Mouse (Mus musculus) olfactory bulb, adult 2 months (tissue): ENCODE data around the gene 1700022I11Rik.

Experiments used
- CTCF ChIP-seq: fragments of 200-500 bp; IDR thresholded peaks from 2 replicates; pipeline ENCODE4 v1.5.1; 2012; ENCODE audit warnings: low read depth, mild to moderate bottlenecking, low read length, moderate library complexity; ENCODE audit not compliant: insufficient read depth
- POLR2A ChIP-seq: fragments of 200-500 bp; IDR thresholded peaks from 2 replicates; pipeline ENCODE4 v1.6.1; 2012; ENCODE audit warnings: mild to moderate bottlenecking, low read depth, low read length, moderate library complexity; ENCODE audit not compliant: insufficient read depth

- no peak for TF ChIP-seq POLR2A
- no peak for TF ChIP-seq CTCF
Observed at GRCm38 (mm10) chr4:42922056-42922455, 47.3 kb upstream of the 1700022I11Rik start.
